Mouse (Mus musculus) CH12.LX (cell line): Measurements from ENCODE around the gene Abcd1. TPM values are rescaled to one million over a fixed set of nuclear protein-coding genes. Genes with fewer than 3 reads are reported as not detected.

Experiments
- DNase-seq: peaks from one replicate; pipeline ENCODE4 v3.0.0-alpha.2; 2013; ENCODE audit errors: extremely low read depth
- H3K27ac ChIP-seq: 2 replicates; pipeline ENCODE4 v1.5.1; 2012; ENCODE audit warnings: low read depth, mild to moderate bottlenecking, control low read depth, moderate library complexity; ENCODE audit not compliant: insufficient read depth
- H3K27me3 ChIP-seq: replicated peaks from 2 replicates; pipeline ENCODE3; 2012; ENCODE audit warnings: inconsistent platforms
- H3K36me3 ChIP-seq, 2 experiments: replicated peaks in 1 of 2; 2 replicates each; pipeline versions ENCODE3 to v1.6.1; 2012; ENCODE audit warnings: inconsistent platforms in 1 of 2, low read length in 1 of 2, mild to moderate bottlenecking in 1 of 2, mixed read lengths in 1 of 2, moderate library complexity in 1 of 2; ENCODE audit not compliant: control insufficient read depth in 1 of 2, insufficient read depth in 1 of 2
- H3K4me1 ChIP-seq, 2 experiments: 2 replicates each; pipeline ENCODE4 v1.6.1; 2012; ENCODE audit warnings: inconsistent platforms in 1 of 2, moderate library complexity in 1 of 2; ENCODE audit not compliant: insufficient read depth in 2 of 2, control insufficient read depth in 1 of 2
- H3K4me2 ChIP-seq: 2 replicates; pipeline ENCODE4 v1.6.1; 2012; ENCODE audit warnings: low read depth, mild to moderate bottlenecking, control low read depth; ENCODE audit not compliant: poor library complexity, insufficient read depth, severe bottlenecking
- H3K4me3 ChIP-seq, 3 experiments: fragments of 150-350 bp in 1 of 3; sonication (generic) in 1 of 3; replicated peaks in 1 of 3; 2 replicates each; pipeline versions ENCODE3 to v1.5.1; 2011 to 2012; ENCODE audit warnings: low read depth in 2 of 3, low read length in 2 of 3, mild to moderate bottlenecking in 2 of 3, moderate library complexity in 2 of 3, control low read depth in 1 of 3, improper control_type of control experiment in 1 of 3, inconsistent platforms in 1 of 3, mixed read lengths in 1 of 3; ENCODE audit not compliant: poor library complexity in 1 of 3
- H3K79me2 ChIP-seq: replicated peaks from 2 replicates; pipeline ENCODE4 v1.6.1; 2012; ENCODE audit warnings: mild to moderate bottlenecking, moderate library complexity; ENCODE audit not compliant: control insufficient read depth, poor library complexity, insufficient read depth, severe bottlenecking; ENCODE audit errors: extremely low read depth
- H3K9ac ChIP-seq: 2 replicates; pipeline ENCODE4 v1.6.1; 2012; ENCODE audit warnings: low read depth, mild to moderate bottlenecking, control low read depth, moderate library complexity; ENCODE audit not compliant: insufficient read depth
- H3K9me3 ChIP-seq: replicated peaks from 2 replicates; pipeline ENCODE3; 2012; ENCODE audit warnings: low read length, inconsistent platforms, mixed read lengths
- BHLHE40 ChIP-seq: IDR thresholded peaks from 2 replicates; pipeline ENCODE4 v1.6.1; 2011; ENCODE audit warnings: mild to moderate bottlenecking, low read depth, low read length, improper control_type of control experiment
- CTCF ChIP-seq, 2 experiments: IDR thresholded peaks in 1 of 2; conservative IDR thresholded peaks in 1 of 2; 2 replicates each; pipeline ENCODE4 v1.5.1; 2011 to 2012; ENCODE audit warnings: low read depth in 2 of 2, low read length in 2 of 2, improper control_type of control experiment in 1 of 2, inconsistent platforms in 1 of 2, mild to moderate bottlenecking in 1 of 2, moderate library complexity in 1 of 2
- E2F4 ChIP-seq: IDR thresholded peaks from 2 replicates; pipeline ENCODE4 v1.6.1; 2011; ENCODE audit warnings: low read depth, low read length, improper control_type of control experiment; ENCODE audit not compliant: insufficient replicate concordance
- ELF1 ChIP-seq: IDR thresholded peaks from 2 replicates; pipeline ENCODE4 v1.6.1; 2014; ENCODE audit warnings: low read depth, mild to moderate bottlenecking, inconsistent platforms, low read length, improper control_type of control experiment
- EP300 ChIP-seq: IDR thresholded peaks from 2 replicates; pipeline ENCODE4 v1.6.1; 2011; ENCODE audit warnings: low read length, improper control_type of control experiment
- ETS1 ChIP-seq: conservative IDR thresholded peaks from 2 replicates; pipeline ENCODE4 v1.6.1; 2012; ENCODE audit warnings: low read depth, mild to moderate bottlenecking, inconsistent platforms, low read length, improper control_type of control experiment, moderate library complexity
- MAFK ChIP-seq: IDR thresholded peaks from 2 replicates; pipeline ENCODE4 v1.6.1; 2011; ENCODE audit warnings: low read length, improper control_type of control experiment; ENCODE audit not compliant: insufficient replicate concordance
- MAX ChIP-seq: IDR thresholded peaks from 2 replicates; pipeline ENCODE4 v1.6.1; 2011; ENCODE audit warnings: low read length, improper control_type of control experiment
- MXI1 ChIP-seq: IDR thresholded peaks from 2 replicates; pipeline ENCODE4 v1.6.1; 2011; ENCODE audit warnings: mild to moderate bottlenecking, low read depth, low read length, improper control_type of control experiment
- MYC ChIP-seq: IDR thresholded peaks from 2 replicates; pipeline ENCODE4 v1.6.1; 2011; ENCODE audit warnings: low read depth, mild to moderate bottlenecking, improper control_type of control experiment, low read length
- NELFE ChIP-seq: IDR thresholded peaks from 2 replicates; pipeline ENCODE4 v1.6.1; 2011; ENCODE audit warnings: low read depth, low read length, improper control_type of control experiment
- PAX5 ChIP-seq: IDR thresholded peaks from 2 replicates; pipeline ENCODE4 v1.6.1; 2012; ENCODE audit warnings: low read length, inconsistent platforms, mixed read lengths
- POLR2A ChIP-seq: IDR thresholded peaks from 2 replicates; pipeline ENCODE4 v1.6.1; 2011; ENCODE audit warnings: low read depth, mild to moderate bottlenecking, improper control_type of control experiment, low read length
- POLR2AphosphoS2 ChIP-seq: IDR thresholded peaks from 2 replicates; pipeline ENCODE4 v1.6.1; 2011; ENCODE audit warnings: low read depth, low read length, improper control_type of control experiment
- RCOR1 ChIP-seq: conservative IDR thresholded peaks from 2 replicates; pipeline ENCODE4 v1.6.1; 2012; ENCODE audit warnings: low read depth, mild to moderate bottlenecking, inconsistent platforms, low read length, improper control_type of control experiment
- SIN3A ChIP-seq: IDR thresholded peaks from 2 replicates; pipeline ENCODE4 v1.6.1; 2012; ENCODE audit warnings: low read length, improper control_type of control experiment, inconsistent platforms
- SMC3 ChIP-seq: IDR thresholded peaks from 2 replicates; pipeline ENCODE4 v1.6.1; 2011; ENCODE audit warnings: low read depth, low read length, improper control_type of control experiment
- TCF12 ChIP-seq: IDR thresholded peaks from 2 replicates; pipeline ENCODE4 v1.6.1; 2014; ENCODE audit warnings: low read depth, mild to moderate bottlenecking, inconsistent platforms, low read length, improper control_type of control experiment
- ZMIZ1 ChIP-seq: IDR thresholded peaks from 2 replicates; pipeline ENCODE4 v1.6.1; 2012; ENCODE audit warnings: low read depth, mild to moderate bottlenecking, inconsistent platforms, low read length, improper control_type of control experiment
- dilution Hi-C: fragments of 300-500 bp; cut with MboI; formaldehyde crosslinking; loops from 2 replicates; pipeline ENCODE4 v1.14.3; 2020; ENCODE audit warnings: low sequenced_read_pairs; ENCODE audit not compliant: extremely low pct_unique_long_range_greater_than_20kb, extremely low pct_ligation_motif_present
- in situ Hi-C: fragments of 300-500 bp; cut with MboI; formaldehyde crosslinking; loops from 3 replicates; pipeline ENCODE4 v1.14.3; 2019; ENCODE audit warnings: low sequenced_read_pairs, low pct_ligation_motif_present, low pct_unique_long_range_greater_than_20kb, mixed read lengths
- polyA plus RNA-seq: library from polyadenylated mRNA; unstranded; fragments of >175 nt; gene quantifications from 2 replicates; pipeline ENCODE4 v1.2.1, GENCODE M21; 2012; ENCODE audit warnings: low read depth; ENCODE audit not compliant: insufficient read length
- total RNA-seq, 2 experiments: library from RNA; depleted of rRNA; stranded (reverse); fragments of 300-350 nt in 1 of 2; fragments of >200 nt in 1 of 2; gene quantifications; 2 replicates each; pipeline ENCODE4 v1.2.3; 2012 to 2014

Abcd1 gene
- total and polyA plus RNA-seq, 3 experiments: 2.8 to 11.4 (median 5.9) TPM

GRCm38 (mm10) chrX:73774168-73774760 is 57.9 kb downstream of the Abcd1 start, which contains the start of gene Srpk3 (continued):
- TF ChIP-seq RCOR1 (0 out of 2 replicates have a peak, but pooled peaks have one; percentile 30), SMC3 (0 out of 2 replicates have a peak, but pooled peaks have one; percentile 4), TCF12 (peak; percentile 94), POLR2A (peak; percentile 71), MAX (peak; percentile 28; the same call in 1 of the 2 replicates), MAFK (no peak), ETS1 (peak; percentile 95), EP300 (peak; percentile 63), SIN3A (peak; percentile 37; the same call in 1 of the 2 replicates), CTCF (conservative IDR thresholded peaks at IDR 0.05 in 1 of 2, IDR thresholded peaks at IDR 0.05 in 1 of 2; ENCODE audit: low read depth in 2 of 2, low read length in 2 of 2) (no peak), POLR2AphosphoS2 (no peak), MXI1 (no peak), ELF1 (no peak), ZMIZ1 (peak; percentile 55; the same call in 1 of the 2 replicates), NELFE (no peak; the same call in 1 of the 2 replicates), PAX5 (no peak), MYC (no peak), BHLHE40 (peak; percentile 61), E2F4 (no peak)

GRCm38 (mm10) chrX:73774802-73775483 is 58.5 kb downstream of the Abcd1 start:
- Histone ChIP-seq H3K36me3 (peaks cover 41 to 43% of the 10 kb centered on the region in 2 experiments), H3K27ac (peak overlapping the region; percentile 94), H3K4me3 (peak overlapping the region; percentile 59 to 66 (median 60))

More at GRCm38 (mm10) chrX:73774802-73775483, 58.5 kb downstream of the Abcd1 start:
- Histone ChIP-seq H3K9me3 (no peaks in the 10 kb centered on the region), H3K27me3 (no peaks in the 10 kb centered on the region), H3K4me2 (peak overlapping the region; percentile 85), H3K79me2 (peaks cover 4% of the 10 kb centered on the region), H3K9ac (peak overlapping the region; percentile 70), H3K4me1 (peaks cover 21 to 58% of the 10 kb centered on the region in 2 experiments)
- peak; percentile 33 for DNase-seq
- dilution Hi-C loops (no loop called here), in situ Hi-C loops (loop anchor here (25.0 kb wide), 1 partner anchor 612 kb away; the partner anchor contains the start of genes Fam3a and Ikbkg)
- TF ChIP-seq POLR2A: 0 out of 2 replicates have a peak, but pooled peaks have one; percentile 6
- TF ChIP-seq SIN3A: peak; percentile 25; the same call in 1 of the 2 replicates
- TF ChIP-seq TCF12: no peak
- TF ChIP-seq MYC: peak; percentile 13; the same call in 1 of the 2 replicates
